Mouse (Mus musculus): ENCODE measurements at regions not wholly inside any gene's neighbourhood (a gene's known extent, or its start where the extent isn't known, plus 50 kb on each side); places are given as distances from the start of the nearest gene placed in this dataset.

DNA sequence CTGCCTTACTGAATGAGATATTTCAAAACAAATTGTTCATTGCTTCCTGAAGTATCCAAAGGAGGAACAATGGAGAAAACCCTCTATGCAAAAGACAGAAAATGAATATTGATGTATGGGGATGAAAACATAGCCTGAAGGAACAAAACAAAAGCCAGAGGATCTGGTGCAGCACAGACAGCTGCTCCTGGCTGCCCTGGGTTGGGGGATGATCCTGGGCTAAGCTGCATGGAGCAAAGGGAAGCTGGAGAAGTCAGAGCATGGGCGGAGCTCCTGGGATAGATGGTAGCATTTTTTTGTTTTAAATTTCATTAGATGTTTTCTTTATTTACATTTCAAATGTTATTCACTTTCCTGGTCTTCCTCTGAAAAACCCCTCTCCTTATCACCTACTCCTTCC is 879.6 kb upstream of the Luzp2 start:
- TF ChIP-seq POLR2A (IDR thresholded peaks at IDR 0.05; ENCODE audit: insufficient read depth, low read depth, low read length) (no peak), CTCF (IDR thresholded peaks at IDR 0.05; ENCODE audit: insufficient read depth, low read depth, low read length) (no peak)

All from olfactory bulb, adult 2 months (tissue).